Mouse (Mus musculus): ENCODE measurements around the gene Bloc1s1. TPM values are rescaled to one million over a fixed set of nuclear protein-coding genes. Genes with fewer than 3 reads are reported as not detected.

Bloc1s1 gene
- polyA plus RNA-seq, 1 experiment: 113 TPM

GRCm38 (mm10) chr10:128895437-128895836 lies 28.4 kb downstream of the Bloc1s1 start:
- Histone ChIP-seq H3K4me3 (ENCODE audit: extremely low read depth, insufficient read depth, insufficient read length) (no peak overlapping the region), H3K27ac (ENCODE audit: insufficient read depth, low read length) (no peak overlapping the region), H3K36me3 (ENCODE audit: control insufficient read depth, insufficient read depth, low read length) (no peaks in the 10 kb centered on the region), H3K27me3 (ENCODE audit: control insufficient read depth, insufficient read depth, low read length) (peaks cover 4% of the 10 kb centered on the region), H3K4me1 (ENCODE audit: control insufficient read depth, insufficient read depth, insufficient read length) (peaks cover 1% of the 10 kb centered on the region; the same call in 1 of the 2 replicates)
- WGBS: 2% methylated on average over 9 of the region's 9 CpGs
- DNase-seq (ENCODE audit: low read depth in 1 of 2, low spot score in 2 of 2): peak; percentile 70 to 72
- TF ChIP-seq CTCF (IDR thresholded peaks at IDR 0.05; ENCODE audit: extremely low read depth, insufficient read depth, insufficient read length, insufficient replicate concordance) (peak; percentile 28; the same call in 1 of the 2 replicates), POLR2A (IDR thresholded peaks at IDR 0.05; ENCODE audit: low read depth, low read length) (no peak)

- Histone ChIP-seq H3K27ac (ENCODE audit: insufficient read depth, low read length) (no peak overlapping the region), H3K4me3 (ENCODE audit: extremely low read depth, insufficient read depth, insufficient read length) (peak overlapping the region; percentile 62; the same call in 1 of the 2 replicates), H3K36me3 (ENCODE audit: control insufficient read depth, insufficient read depth, low read length) (no peaks in the 10 kb centered on the region), H3K27me3 (ENCODE audit: control insufficient read depth, insufficient read depth, low read length) (peaks cover 4% of the 10 kb centered on the region), H3K4me1 (ENCODE audit: control insufficient read depth, insufficient read depth, insufficient read length) (peaks cover 12% of the 10 kb centered on the region; the same call in 1 of the 2 replicates)
- TF ChIP-seq POLR2A (IDR thresholded peaks at IDR 0.05; ENCODE audit: low read depth, low read length) (no peak), CTCF (IDR thresholded peaks at IDR 0.05; ENCODE audit: extremely low read depth, insufficient read depth, insufficient read length, insufficient replicate concordance) (no peak)
- peak in 1 of 2 experiments; percentile 15 for DNase-seq (ENCODE audit: low read depth in 1 of 2, low spot score in 2 of 2)
- 9% methylated on average over 9 of the region's 9 CpGs for WGBS
Measured at GRCm38 (mm10) chr10:128892246-128892645, 31.6 kb downstream of the Bloc1s1 start.

GRCm38 (mm10) chr10:128891296-128892094 lies 32.3 kb downstream of the Bloc1s1 start, which contains the start of gene Gdf11:
Gdf11 (minus strand) TSS chr10:128891718.
- peak in 1 of 2 experiments; percentile 72 for DNase-seq (ENCODE audit: low read depth in 1 of 2, low spot score in 2 of 2)
- 2% methylated on average over 53 of the region's 89 CpGs for WGBS

GRCm38 (mm10) chr10:128890383-128891295 lies 33.2 kb downstream of the Bloc1s1 start:
- peak in 1 of 2 experiments; percentile 13 for DNase-seq (ENCODE audit: low read depth in 1 of 2, low spot score in 2 of 2)
- H3K27ac ChIP-seq (ENCODE audit: insufficient read depth, low read length): peak overlapping the region; percentile 52; the same call in 1 of the 2 replicates
- H3K4me3 ChIP-seq (ENCODE audit: extremely low read depth, insufficient read depth, insufficient read length): peak overlapping the region; percentile 84
- whole genome bisulfite sequencing: 6% methylated on average over 40 of the region's 40 CpGs
- H3K4me1 ChIP-seq (ENCODE audit: control insufficient read depth, insufficient read depth, insufficient read length): peaks cover 12% of the 10 kb centered on the region; the same call in 1 of the 2 replicates
- peaks cover 4% of the 10 kb centered on the region; the same call in 1 of the 2 replicates for H3K36me3 ChIP-seq (ENCODE audit: control insufficient read depth, insufficient read depth, low read length)
- H3K27me3 ChIP-seq (ENCODE audit: control insufficient read depth, insufficient read depth, low read length): peaks cover 4% of the 10 kb centered on the region
- TF ChIP-seq CTCF (IDR thresholded peaks at IDR 0.05; ENCODE audit: extremely low read depth, insufficient read depth, insufficient read length, insufficient replicate concordance) (no peak), POLR2A (IDR thresholded peaks at IDR 0.05; ENCODE audit: low read depth, low read length) (no peak)

More at GRCm38 (mm10) chr10:128891296-128892094, 32.3 kb downstream of the Bloc1s1 start, which contains the start of gene Gdf11:
- TF ChIP-seq CTCF (IDR thresholded peaks at IDR 0.05; ENCODE audit: extremely low read depth, insufficient read depth, insufficient read length, insufficient replicate concordance): no peak
- TF ChIP-seq POLR2A (IDR thresholded peaks at IDR 0.05; ENCODE audit: low read depth, low read length): no peak
- no peaks in the 10 kb centered on the region for H3K36me3 ChIP-seq (ENCODE audit: control insufficient read depth, insufficient read depth, low read length)
- peaks cover 4% of the 10 kb centered on the region for H3K27me3 ChIP-seq (ENCODE audit: control insufficient read depth, insufficient read depth, low read length)
- H3K27ac ChIP-seq (ENCODE audit: insufficient read depth, low read length): peak within 1 kb of the TSS; percentile 52; the same call in 1 of the 2 replicates
- H3K4me1 ChIP-seq (ENCODE audit: control insufficient read depth, insufficient read depth, insufficient read length): peaks cover 12% of the 10 kb centered on the region; the same call in 1 of the 2 replicates
- peak within 1 kb of the TSS; percentile 84 for H3K4me3 ChIP-seq (ENCODE audit: extremely low read depth, insufficient read depth, insufficient read length)

- no peak for DNase-seq (ENCODE audit: low read depth in 1 of 2, low spot score in 2 of 2)
- 67% methylated on average over 1 of the region's 2 CpGs for WGBS
- H3K27me3 ChIP-seq (ENCODE audit: control insufficient read depth, insufficient read depth, low read length): peaks cover 4% of the 10 kb centered on the region
Measured at GRCm38 (mm10) chr10:128889846-128890245, 34.0 kb downstream of the Bloc1s1 start.

More at GRCm38 (mm10) chr10:128889846-128890245, 34.0 kb downstream of the Bloc1s1 start:
- peaks cover 14% of the 10 kb centered on the region; the same call in 1 of the 2 replicates for H3K4me1 ChIP-seq (ENCODE audit: control insufficient read depth, insufficient read depth, insufficient read length)
- H3K4me3 ChIP-seq (ENCODE audit: extremely low read depth, insufficient read depth, insufficient read length): peak overlapping the region; percentile 19; the same call in 1 of the 2 replicates
- peaks cover 4% of the 10 kb centered on the region; the same call in 1 of the 2 replicates for H3K36me3 ChIP-seq (ENCODE audit: control insufficient read depth, insufficient read depth, low read length)
- no peak overlapping the region for H3K27ac ChIP-seq (ENCODE audit: insufficient read depth, low read length)
- TF ChIP-seq POLR2A (IDR thresholded peaks at IDR 0.05; ENCODE audit: low read depth, low read length): no peak
- no peak for TF ChIP-seq CTCF (IDR thresholded peaks at IDR 0.05; ENCODE audit: extremely low read depth, insufficient read depth, insufficient read length, insufficient replicate concordance)
